Mouse (Mus musculus) midbrain, embryonic 10.5 days (tissue): Measurements from ENCODE around the gene Chd5. TPM values are rescaled to one million over a fixed set of nuclear protein-coding genes. Genes with fewer than 3 reads are reported as not detected.

Experiments
- DNase-seq: peaks from one replicate; pipeline ENCODE4 v3.0.0-alpha.2; 2017; ENCODE audit warnings: low spot score
- H3K27ac ChIP-seq: fragments of 300-500 bp; sonication (generic); replicated peaks from 2 replicates; pipeline ENCODE4 v1.5.1; 2016; ENCODE audit warnings: mild to moderate bottlenecking
- H3K27me3 ChIP-seq: fragments of 300-500 bp; sonication (generic); 2 replicates; pipeline ENCODE4 v1.6.1; 2016; ENCODE audit warnings: low read depth, mild to moderate bottlenecking; ENCODE audit not compliant: poor library complexity, severe bottlenecking
- H3K36me3 ChIP-seq: fragments of 300-500 bp; sonication (generic); 2 replicates; pipeline ENCODE4 v1.6.1; 2016; ENCODE audit warnings: mild to moderate bottlenecking, moderate library complexity
- H3K4me1 ChIP-seq: fragments of 300-500 bp; sonication (generic); 2 replicates; pipeline ENCODE4 v1.6.1; 2016
- H3K4me3 ChIP-seq: fragments of 300-500 bp; sonication (generic); 2 replicates; pipeline ENCODE4 v1.5.1; 2016; ENCODE audit warnings: mild to moderate bottlenecking, moderate library complexity
- H3K9me3 ChIP-seq: fragments of 300-500 bp; sonication (generic); replicated peaks from 2 replicates; pipeline ENCODE4 v1.6.1; 2016; ENCODE audit warnings: mild to moderate bottlenecking
- WGBS: fragments of 180-500 bp; shearing (Covaris S2); methylation state at CpG from one replicate; pipeline ENCODE4 v1.1.7; 2016; 5-methylcytosine and 5-hydroxymethylcytosine counted together
- polyA plus RNA-seq: library from polyadenylated mRNA; unstranded; fragments of >200 nt; fragmentation: Nextera tagmentation; extraction: Ambion mirVana; gene quantifications from 2 replicates; pipeline ENCODE4 v1.2.1, GENCODE M21; 2016

Chd5 gene
- polyA plus RNA-seq, 1 experiment from 2014 or later = 0.07 TPM

GRCm38 (mm10) chr4:152428259-152428658 is 89.8 kb downstream of the Chd5 start:
- Histone ChIP-seq H3K27ac (0 out of 2 replicates have a peak overlapping the region, but pooled peaks have one; percentile 33), H3K36me3 (no peaks in the 10 kb centered on the region), H3K9me3 (no peaks in the 10 kb centered on the region), H3K27me3 (peaks cover 3% of the 10 kb centered on the region; the same call in 1 of the 2 replicates), H3K4me1 (peaks cover 12% of the 10 kb centered on the region), H3K4me3 (no peak overlapping the region)
- WGBS = 50% methylated on average over 8 of the region's 8 CpGs
- DNase-seq = no peak

- H3K4me1 ChIP-seq = peaks cover 26% of the 10 kb centered on the region
- no peaks in the 10 kb centered on the region for H3K9me3 ChIP-seq
- peaks cover 20% of the 10 kb centered on the region for H3K27me3 ChIP-seq
- no peak overlapping the region for H3K27ac ChIP-seq
- H3K4me3 ChIP-seq = no peak overlapping the region
- DNase-seq = peak; percentile 40
- H3K36me3 ChIP-seq = no peaks in the 10 kb centered on the region
- WGBS = 55% methylated on average over 5 of the region's 5 CpGs
These were observed 93.9 kb downstream of the Chd5 start for GRCm38 (mm10) chr4:152432308-152432707.

- under 1% methylated on average over 9 of the region's 9 CpGs for WGBS
- Histone ChIP-seq H3K4me3 (peak overlapping the region; percentile 47), H3K27ac (peak overlapping the region; percentile 69), H3K27me3 (peaks cover 20% of the 10 kb centered on the region), H3K36me3 (no peaks in the 10 kb centered on the region), H3K9me3 (no peaks in the 10 kb centered on the region), H3K4me1 (peaks cover 14% of the 10 kb centered on the region)
- DNase-seq = peak; percentile 91
These were observed 96.4 kb downstream of the Chd5 start for GRCm38 (mm10) chr4:152434836-152435235.

GRCm38 (mm10) chr4:152435255-152435654 is 96.8 kb downstream of the Chd5 start:
- Histone ChIP-seq H3K9me3 (no peaks in the 10 kb centered on the region), H3K27ac (peak overlapping the region; percentile 69), H3K4me1 (peaks cover 14% of the 10 kb centered on the region), H3K36me3 (no peaks in the 10 kb centered on the region), H3K27me3 (peaks cover 20% of the 10 kb centered on the region), H3K4me3 (peak overlapping the region; percentile 47)
- peak; percentile 85 for DNase-seq
- WGBS = 11% methylated on average over 10 of the region's 10 CpGs

Other genes starting within 250 kb of the Chd5 start
- gene Tnfrsf25, start 222.7 kb upstream of the Chd5 start, polyA plus RNA-seq = 0.47 and 1.0 TPM in 2 replicates
- gene Espn, start 186.3 kb upstream of the Chd5 start, polyA plus RNA-seq = 0.94 and 1.4 TPM in 2 replicates
- 0.79 and 1.3 TPM in 2 replicates for gene Hes2, start 179.8 kb upstream of the Chd5 start, polyA plus RNA-seq
- 85.7 and 99.7 TPM in 2 replicates for gene Acot7, start 160.5 kb upstream of the Chd5 start, polyA plus RNA-seq
- 7.0 and 7.7 TPM in 2 replicates for gene Gpr153, start 64.4 kb upstream of the Chd5 start, polyA plus RNA-seq
- 26.3 and 30.9 TPM in 2 replicates for gene Hes3, start 47.0 kb upstream of the Chd5 start, polyA plus RNA-seq
- 26.8 and 27.6 TPM in 2 replicates for gene Icmt, start 41.4 kb upstream of the Chd5 start, polyA plus RNA-seq
- 1.5 and 2.4 TPM in 2 replicates for gene Rnf207, start 19.7 kb upstream of the Chd5 start, polyA plus RNA-seq
- 282 and 358 TPM in 2 replicates for gene Rpl22, start 12.9 kb upstream of the Chd5 start, polyA plus RNA-seq
- 7.8 and 8.2 TPM in 2 replicates for gene Nphp4, start 138.1 kb downstream of the Chd5 start, polyA plus RNA-seq
- gene Kcnab2, start 139.2 kb downstream of the Chd5 start, polyA plus RNA-seq = 12.2 and 17.3 TPM in 2 replicates